Mouse (Mus musculus) liver, embryonic 16.5 days (tissue): Measurements from ENCODE around the gene AV320801. TPM values are rescaled to one million over a fixed set of nuclear protein-coding genes. Genes with fewer than 3 reads are reported as not detected.
"Not testable (repeated sequence)": the region's sequence is repeated elsewhere in the genome, so short reads cannot be mapped to it uniquely, and the experiment has no call there.

Source experiments
- ATAC-seq: fragments of 200-750 bp; cut with Nextera tagmentation; 2 replicates; pipeline ENCODE4 v1.8.0; 2017; ENCODE audit warnings: low read depth, mild to moderate bottlenecking, moderate number of reproducible peaks, moderate library complexity
- H3K27ac ChIP-seq: fragments of 300-500 bp; sonication (generic); 2 replicates; pipeline ENCODE4 v1.5.1; 2014; ENCODE audit warnings: mild to moderate bottlenecking, low read length
- H3K27me3 ChIP-seq: fragments of 300-500 bp; sonication (generic); 2 replicates; pipeline ENCODE4 v1.6.1; 2014; ENCODE audit warnings: low read depth, low read length, mixed read lengths; ENCODE audit not compliant: control insufficient read depth, insufficient read depth
- H3K36me3 ChIP-seq: fragments of 300-500 bp; sonication (generic); 2 replicates; pipeline ENCODE4 v1.6.1; 2014; ENCODE audit warnings: mild to moderate bottlenecking; ENCODE audit not compliant: control insufficient read depth, insufficient read depth
- H3K4me1 ChIP-seq: fragments of 300-500 bp; sonication (generic); 2 replicates; pipeline ENCODE4 v1.6.1; 2014; ENCODE audit warnings: low read depth, low read length, mixed read lengths; ENCODE audit not compliant: control insufficient read depth
- H3K4me2 ChIP-seq: fragments of 300-500 bp; sonication (generic); 2 replicates; pipeline ENCODE4 v1.6.1; 2014; ENCODE audit warnings: low read depth, low read length, mixed read lengths
- H3K4me3 ChIP-seq: fragments of 300-500 bp; sonication (generic); 2 replicates; pipeline ENCODE4 v1.5.1; 2014; ENCODE audit warnings: low read depth, mild to moderate bottlenecking, low read length
- H3K9ac ChIP-seq: fragments of 300-500 bp; sonication (generic); 2 replicates; pipeline ENCODE4 v1.6.1; 2014; ENCODE audit warnings: low read depth, low read length
- H3K9me3 ChIP-seq: fragments of 300-500 bp; sonication (generic); replicated peaks from 2 replicates; pipeline ENCODE4 v1.6.1; 2016; ENCODE audit warnings: low read length; ENCODE audit not compliant: control insufficient read depth
- WGBS: fragments of 180-500 bp; shearing (Covaris S2); extraction: QIAGEN DNeasy Blood & Tissue Kit; methylation state at CpG from one replicate; pipeline ENCODE4 v1.1.7; 2014; ENCODE audit not compliant: insufficient replicate concordance; 5-methylcytosine and 5-hydroxymethylcytosine counted together
- polyA plus RNA-seq: library from polyadenylated mRNA; unstranded; fragments of >200 nt; fragmentation: Nextera tagmentation; extraction: Ambion mirVana; gene quantifications from 2 replicates; pipeline ENCODE4 v1.2.1, GENCODE M21; 2015

The AV320801 gene
- polyA plus RNA-seq = not detected in 2 replicates

- H3K4me2 ChIP-seq = not testable (repeated sequence)
These were observed at the start of gene AV320801 for GRCm38 (mm10) chrX:135494288-135494687. Gene AV320801 (plus strand): TSS chrX:135494588.

GRCm38 (mm10) chrX:135464160-135464559 is 30.2 kb upstream of the AV320801 start:
- WGBS = no CpG with 5 or more reads among the region's 3 CpGs
- H3K4me1 ChIP-seq, H3K4me2 ChIP-seq, H3K4me3 ChIP-seq, H3K27me3 ChIP-seq, H3K9ac ChIP-seq, H3K36me3 ChIP-seq, H3K27ac ChIP-seq, H3K9me3 ChIP-seq, ATAC-seq: not testable (repeated sequence)

More at GRCm38 (mm10) chrX:135494288-135494687, at the start of gene AV320801:
- WGBS = 87% methylated on average over 5 of the region's 14 CpGs
- not testable (repeated sequence) for ATAC-seq, H3K27ac ChIP-seq, H3K9me3 ChIP-seq, H3K36me3 ChIP-seq, H3K4me3 ChIP-seq, H3K4me1 ChIP-seq, H3K9ac ChIP-seq, H3K27me3 ChIP-seq

- not testable (repeated sequence) for H3K4me1 ChIP-seq, H3K4me2 ChIP-seq, H3K9ac ChIP-seq, H3K9me3 ChIP-seq, ATAC-seq, H3K36me3 ChIP-seq, H3K27ac ChIP-seq, H3K4me3 ChIP-seq, H3K27me3 ChIP-seq
- no CpG with 5 or more reads among the region's 6 CpGs for WGBS
These were observed 12.5 kb upstream of the AV320801 start for GRCm38 (mm10) chrX:135481902-135482301.

- H3K4me2 ChIP-seq, H3K4me1 ChIP-seq, H3K9ac ChIP-seq, ATAC-seq, H3K36me3 ChIP-seq, H3K27me3 ChIP-seq, H3K4me3 ChIP-seq, H3K27ac ChIP-seq, H3K9me3 ChIP-seq: not testable (repeated sequence)
- no CpG with 5 or more reads among the region's 3 CpGs for WGBS
These were observed 11.2 kb upstream of the AV320801 start for GRCm38 (mm10) chrX:135483183-135483582.

Other genes starting within 250 kb of the AV320801 start
- not detected in 2 replicates for gene Pramel3, start 192.3 kb upstream of the AV320801 start, polyA plus RNA-seq
- gene Gm5128, start 121.3 kb upstream of the AV320801 start, polyA plus RNA-seq = not detected in 2 replicates
- gene Gm7903, start 60.8 kb upstream of the AV320801 start, polyA plus RNA-seq = not detected in 2 replicates
- 0.05 and 0.14 TPM in 2 replicates for gene Nxf7, start 104.2 kb downstream of the AV320801 start, polyA plus RNA-seq
- gene Prame, start 133.1 kb downstream of the AV320801 start, polyA plus RNA-seq = not detected in 2 replicates
- not detected in 2 replicates for gene Tcp11x2, start 199.2 kb downstream of the AV320801 start, polyA plus RNA-seq
- not detected in 2 replicates for gene Tmsb15a, start 230.7 kb downstream of the AV320801 start, polyA plus RNA-seq
- 2.9 and 3.5 TPM in 2 replicates for gene Armcx5, start 248.1 kb downstream of the AV320801 start, polyA plus RNA-seq
- 6.5 and 6.7 TPM in 2 replicates for gene Gprasp1, start 248.1 kb downstream of the AV320801 start, polyA plus RNA-seq